Mouse (Mus musculus) C2C12 (cell line): ENCODE data around the gene Ubtf.

Experiments used
- CEBPB ChIP-seq: IDR thresholded peaks from one replicate; pipeline ENCODE4 v1.6.1; 2011; ENCODE audit warnings: low read depth, mild to moderate bottlenecking, control low read depth, moderate library complexity
- CTCF ChIP-seq: IDR thresholded peaks from one replicate; pipeline ENCODE4 v1.5.1; 2011; ENCODE audit not compliant: control insufficient read depth, insufficient read depth, insufficient read length
- MYOD1 ChIP-seq: IDR thresholded peaks from one replicate; pipeline ENCODE4 v1.6.1; 2011; ENCODE audit warnings: low read depth; ENCODE audit not compliant: control insufficient read depth, insufficient read length
- USF1 ChIP-seq: IDR thresholded peaks from one replicate; pipeline ENCODE4 v1.6.1; 2011; ENCODE audit warnings: low read depth, mild to moderate bottlenecking, control low read depth, moderate library complexity

DNA sequence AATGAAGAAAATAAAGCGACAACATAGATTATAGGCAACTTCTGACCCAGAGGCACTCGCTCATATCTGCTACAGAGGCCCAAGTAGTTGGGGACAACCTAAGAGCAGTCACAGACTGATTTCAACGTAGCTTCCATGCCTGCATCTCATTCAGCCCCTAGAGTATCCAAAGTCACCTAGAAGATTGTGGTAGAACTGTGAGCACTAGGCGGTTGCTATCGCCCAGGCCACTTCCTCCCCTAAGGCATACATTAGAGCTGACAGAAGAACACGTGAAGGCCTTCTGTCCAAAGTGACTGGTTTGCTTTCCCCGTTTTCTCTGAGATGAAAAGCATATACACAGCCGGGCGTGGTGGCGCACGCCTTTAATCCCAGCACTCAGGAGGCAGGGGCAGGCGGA lies 5.2 kb downstream of the Ubtf start:
- TF ChIP-seq MYOD1 (no peak), CTCF (no peak), CEBPB (no peak), USF1 (no peak)
